Mouse (Mus musculus): ENCODE measurements around the gene Slc22a23. TPM values are rescaled to one million over a fixed set of nuclear protein-coding genes. Genes with fewer than 3 reads are reported as not detected.

The Slc22a23 gene
- polyA plus RNA-seq, 2 experiments = 9.3 to 21.4 TPM

DNA sequence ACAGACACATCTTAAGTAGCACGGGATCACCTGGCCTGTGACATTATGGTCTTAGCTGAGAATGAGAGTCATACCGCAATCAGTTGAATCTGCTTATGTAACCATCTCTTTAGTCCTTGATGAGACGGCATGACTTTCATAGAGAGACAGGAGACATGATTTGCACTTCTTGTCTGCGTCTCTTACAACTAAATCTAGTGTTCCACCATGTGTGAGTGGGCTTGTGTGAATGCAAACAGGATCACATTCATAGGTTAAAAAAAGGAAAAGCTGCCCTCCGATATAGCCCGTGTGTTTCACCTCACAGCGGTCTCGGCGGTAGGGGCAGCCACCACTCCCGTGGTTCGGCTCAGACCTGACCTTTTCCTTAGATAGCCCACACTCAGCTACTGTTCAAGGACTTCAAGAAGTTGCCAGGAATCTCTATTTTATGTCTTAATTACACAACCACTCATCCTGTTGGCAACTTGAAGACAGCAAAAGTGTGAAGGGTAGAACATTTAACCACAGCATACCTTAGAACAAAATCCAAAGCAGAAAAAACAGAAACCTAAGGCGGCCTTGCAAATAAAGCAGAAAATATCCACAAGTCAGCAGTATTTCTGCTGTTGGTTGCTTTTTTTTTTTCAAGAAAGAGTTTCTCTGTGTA, 49.1 kb downstream of the Slc22a23 start:
- Histone ChIP-seq H3K4me3 (ENCODE audit: insufficient read depth in 1 of 2, low read depth in 2 of 2, low read length in 2 of 2) (no peak overlapping the region), H3K27ac (no peak overlapping the region), H3K27me3 (ENCODE audit: control insufficient read depth, insufficient read depth, low read length) (no peaks in the 10 kb centered on the region), H3K9ac (replicated peaks) (no peak overlapping the region), H3K9me3 (ENCODE audit: control insufficient read depth, low read length) (no peaks in the 10 kb centered on the region), H3K4me1 (replicated peaks; ENCODE audit: control insufficient read depth in 2 of 2, insufficient read depth in 2 of 2, low read length in 1 of 2) (peaks cover 12 to 35% of the 10 kb centered on the region in 2 experiments), H3K36me3 (replicated peaks; ENCODE audit: control insufficient read depth, insufficient read depth, low read depth) (peaks cover 66% of the 10 kb centered on the region), H3K4me2 (ENCODE audit: low read depth) (no peak overlapping the region)
- no peak for DNase-seq (ENCODE audit: low read depth in 3 of 3, low spot score in 3 of 3)
- TF ChIP-seq EP300 (IDR thresholded peaks at IDR 0.05; ENCODE audit: low read depth) (no peak), CTCF (IDR thresholded peaks at IDR 0.05; ENCODE audit: low read depth) (no peak)
- ATAC-seq (ENCODE audit: insufficient read depth) = no peak
- WGBS (ENCODE audit: insufficient replicate concordance) = 85% methylated on average over 12 of the region's 12 CpGs

GRCm38 (mm10) chr13:34294212-34294611, 50.8 kb downstream of the Slc22a23 start:
- Histone ChIP-seq H3K4me3 (ENCODE audit: insufficient read depth in 1 of 2, low read depth in 2 of 2, low read length in 2 of 2) (no peak overlapping the region), H3K9me3 (ENCODE audit: control insufficient read depth, low read length) (no peaks in the 10 kb centered on the region), H3K4me2 (ENCODE audit: low read depth) (no peak overlapping the region), H3K4me1 (replicated peaks; ENCODE audit: control insufficient read depth in 2 of 2, insufficient read depth in 2 of 2, low read length in 1 of 2) (peaks cover 9 to 30% of the 10 kb centered on the region in 2 experiments), H3K27me3 (ENCODE audit: control insufficient read depth, insufficient read depth, low read length) (no peaks in the 10 kb centered on the region), H3K9ac (replicated peaks) (no peak overlapping the region), H3K36me3 (replicated peaks; ENCODE audit: control insufficient read depth, insufficient read depth, low read depth) (peaks cover 59% of the 10 kb centered on the region), H3K27ac (no peak overlapping the region)
- no peak for TF ChIP-seq EP300 (IDR thresholded peaks at IDR 0.05; ENCODE audit: low read depth)
- no peak for TF ChIP-seq CTCF (IDR thresholded peaks at IDR 0.05; ENCODE audit: low read depth)
- ATAC-seq (ENCODE audit: insufficient read depth) = no peak
- DNase-seq (ENCODE audit: low read depth in 3 of 3, low spot score in 3 of 3) = no peak
- 82% methylated on average over 4 of the region's 4 CpGs for WGBS (ENCODE audit: insufficient replicate concordance)

DNA sequence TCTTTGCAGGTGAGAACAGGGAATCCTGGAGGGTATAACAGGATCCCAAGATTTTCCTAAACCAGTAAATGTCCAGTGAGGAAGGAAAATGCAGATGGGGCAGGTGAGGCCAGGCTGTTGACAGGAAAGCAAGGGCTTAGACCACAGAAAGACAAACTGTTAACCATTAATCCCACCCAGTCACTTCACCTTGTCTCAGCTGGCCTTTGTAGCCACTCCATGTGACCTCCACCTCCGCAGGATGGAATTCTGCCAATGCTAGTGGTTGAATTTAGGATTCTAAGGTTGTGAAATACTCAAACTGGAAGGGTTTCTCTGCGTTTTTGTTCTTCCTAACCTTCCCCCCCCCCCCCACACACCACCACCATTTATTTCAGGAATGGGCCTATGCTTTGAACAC, 52.9 kb downstream of the Slc22a23 start:
- Histone ChIP-seq H3K27ac (no peak overlapping the region), H3K4me1 (replicated peaks; ENCODE audit: control insufficient read depth in 2 of 2, insufficient read depth in 2 of 2, low read length in 1 of 2) (peaks cover 0 to 22% of the 10 kb centered on the region in 2 experiments; a peak in 2 of 4 replicates), H3K4me2 (ENCODE audit: low read depth) (no peak overlapping the region), H3K9me3 (ENCODE audit: control insufficient read depth, low read length) (no peaks in the 10 kb centered on the region), H3K9ac (replicated peaks) (no peak overlapping the region), H3K4me3 (ENCODE audit: insufficient read depth in 1 of 2, low read depth in 2 of 2, low read length in 2 of 2) (no peak overlapping the region), H3K27me3 (ENCODE audit: control insufficient read depth, insufficient read depth, low read length) (no peaks in the 10 kb centered on the region), H3K36me3 (replicated peaks; ENCODE audit: control insufficient read depth, insufficient read depth, low read depth) (peaks cover 37% of the 10 kb centered on the region)
- ATAC-seq (ENCODE audit: insufficient read depth) (peak; percentile 54; the same call in 1 of the 2 replicates), DNase-seq (ENCODE audit: low read depth in 3 of 3, low spot score in 3 of 3) (no peak)
- WGBS (ENCODE audit: insufficient replicate concordance) = 71% methylated on average over 2 of the region's 2 CpGs
- no peak for TF ChIP-seq EP300 (IDR thresholded peaks at IDR 0.05; ENCODE audit: low read depth)
- TF ChIP-seq CTCF (IDR thresholded peaks at IDR 0.05; ENCODE audit: low read depth) = no peak

DNA sequence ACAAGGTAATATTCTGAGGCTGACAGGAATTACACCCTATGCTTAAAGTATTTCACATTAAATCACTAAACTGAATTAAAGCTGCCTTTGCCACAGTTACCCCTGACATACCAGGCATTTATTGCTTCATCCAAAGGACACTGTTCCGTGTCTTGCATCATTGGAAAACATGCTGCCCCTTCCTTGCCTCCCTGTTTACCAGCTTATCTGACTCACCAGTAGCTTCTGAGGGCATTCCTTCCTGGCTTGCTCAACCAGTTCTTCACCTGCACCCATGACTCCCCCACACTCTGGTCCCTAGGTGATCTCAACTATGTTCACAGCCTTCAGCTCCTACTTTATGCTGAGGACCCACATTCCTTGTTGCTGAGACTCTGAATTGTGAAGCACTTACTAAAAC, 54.6 kb downstream of the Slc22a23 start:
- TF ChIP-seq EP300 (IDR thresholded peaks at IDR 0.05; ENCODE audit: low read depth) (no peak), CTCF (IDR thresholded peaks at IDR 0.05; ENCODE audit: low read depth) (no peak)
- DNase-seq (ENCODE audit: low read depth in 3 of 3, low spot score in 3 of 3) = no peak
- WGBS (ENCODE audit: insufficient replicate concordance) = 78% methylated on average over 1 of the region's 1 CpGs

GRCm38 (mm10) chr13:34289567-34289966, 55.4 kb downstream of the Slc22a23 start:
- Histone ChIP-seq H3K9ac (replicated peaks) (no peak overlapping the region), H3K27me3 (ENCODE audit: control insufficient read depth, insufficient read depth, low read length) (no peaks in the 10 kb centered on the region), H3K4me2 (ENCODE audit: low read depth) (no peak overlapping the region), H3K9me3 (ENCODE audit: control insufficient read depth, low read length) (no peaks in the 10 kb centered on the region), H3K4me3 (ENCODE audit: insufficient read depth in 1 of 2, low read depth in 2 of 2, low read length in 2 of 2) (no peak overlapping the region), H3K4me1 (replicated peaks; ENCODE audit: control insufficient read depth in 2 of 2, insufficient read depth in 2 of 2, low read length in 1 of 2) (peaks cover 0 to 21% of the 10 kb centered on the region in 2 experiments; a peak in 2 of 4 replicates), H3K27ac (no peak overlapping the region), H3K36me3 (replicated peaks; ENCODE audit: control insufficient read depth, insufficient read depth, low read depth) (peaks cover 35% of the 10 kb centered on the region)
- no peak for DNase-seq (ENCODE audit: low read depth in 3 of 3, low spot score in 3 of 3)
- no peak for ATAC-seq (ENCODE audit: insufficient read depth)
- 85% methylated on average over 2 of the region's 2 CpGs for WGBS (ENCODE audit: insufficient replicate concordance)
- TF ChIP-seq EP300 (IDR thresholded peaks at IDR 0.05; ENCODE audit: low read depth) (no peak), CTCF (IDR thresholded peaks at IDR 0.05; ENCODE audit: low read depth) (no peak)

More for the DNA sequence above, 54.6 kb downstream of the Slc22a23 start:
- Histone ChIP-seq H3K4me2 (ENCODE audit: low read depth) (no peak overlapping the region), H3K9me3 (ENCODE audit: control insufficient read depth, low read length) (no peaks in the 10 kb centered on the region), H3K4me1 (replicated peaks; ENCODE audit: control insufficient read depth in 2 of 2, insufficient read depth in 2 of 2, low read length in 1 of 2) (peaks cover 0 to 21% of the 10 kb centered on the region in 2 experiments; a peak in 2 of 4 replicates), H3K4me3 (ENCODE audit: insufficient read depth in 1 of 2, low read depth in 2 of 2, low read length in 2 of 2) (no peak overlapping the region), H3K27me3 (ENCODE audit: control insufficient read depth, insufficient read depth, low read length) (no peaks in the 10 kb centered on the region), H3K9ac (replicated peaks) (no peak overlapping the region), H3K27ac (no peak overlapping the region), H3K36me3 (replicated peaks; ENCODE audit: control insufficient read depth, insufficient read depth, low read depth) (peaks cover 32% of the 10 kb centered on the region)
- ATAC-seq (ENCODE audit: insufficient read depth) = no peak

Data from liver, embryonic 14.5 days (tissue).